Mouse (Mus musculus) heart, adult 9 months (tissue): ENCODE measurements at regions not wholly inside any gene's neighbourhood (a gene's known extent, or its start where the extent isn't known, plus 50 kb on each side); places are given as distances from the start of the nearest gene placed in this dataset.
"Not testable (repeated sequence)": the region's sequence is repeated elsewhere in the genome, so short reads cannot be mapped to it uniquely, and the experiment has no call there.

ENCODE experiments used
- DNase-seq, 2 experiments: peaks; one replicate each; pipeline ENCODE4 v3.0.0; 2022; ENCODE audit warnings: low spot score in 2 of 2

GRCm38 (mm10) chrX:41216827-41217226 is 183.8 kb upstream of the Gria3 start:
- no peak for DNase-seq

GRCm38 (mm10) chrX:41249739-41250138 is 150.9 kb upstream of the Gria3 start:
- not testable (repeated sequence) for DNase-seq

- DNase-seq = no peak
Measured at GRCm38 (mm10) chrX:41252923-41253322, 147.7 kb upstream of the Gria3 start.

- no peak for DNase-seq
Measured at GRCm38 (mm10) chrX:41254695-41255094, 146.0 kb upstream of the Gria3 start.

GRCm38 (mm10) chrX:41291098-41291497 is 109.6 kb upstream of the Gria3 start:
- peak in 1 of 2 experiments; percentile 0 for DNase-seq

- DNase-seq = no peak
Measured at GRCm38 (mm10) chrX:41316493-41316892, 84.2 kb upstream of the Gria3 start.

GRCm38 (mm10) chrX:41317740-41318139 is 82.9 kb upstream of the Gria3 start:
- DNase-seq = no peak

- DNase-seq = no peak
Measured at GRCm38 (mm10) chrX:41319896-41320295, 80.8 kb upstream of the Gria3 start.
